Mouse (Mus musculus): ENCODE results near the gene Tln2.

DNA sequence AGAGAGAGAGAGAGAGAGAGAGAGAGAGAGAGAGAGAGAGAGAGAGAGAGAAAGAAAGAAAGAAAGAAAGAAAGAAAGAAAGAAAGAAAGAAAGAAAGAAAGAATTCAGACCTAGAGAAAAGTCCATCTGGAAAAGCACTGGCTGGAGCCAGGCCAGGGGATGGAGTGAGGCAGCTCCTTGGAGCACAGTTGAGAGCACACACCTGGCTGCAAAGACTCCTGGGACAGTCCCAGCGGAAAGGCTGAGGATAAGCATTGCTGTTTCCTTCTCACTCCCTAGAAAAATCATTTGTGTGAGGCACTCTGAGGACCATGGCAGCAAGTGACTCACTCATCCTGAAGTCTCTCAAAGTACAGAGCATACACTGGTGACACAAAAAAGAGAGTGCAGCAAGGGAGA, 26.9 kb downstream of the Tln2 start:
- TF ChIP-seq TAL1 (IDR thresholded peaks at IDR 0.05; ENCODE audit: low read length) (no peak), GATA1 (IDR thresholded peaks at IDR 0.05; ENCODE audit: low read length) (no peak)
